Mouse (Mus musculus): ENCODE results near the gene Gm49721. TPM values are rescaled to one million over a fixed set of nuclear protein-coding genes. Genes with fewer than 3 reads are reported as not detected.
"Not testable (repeated sequence)": the region's sequence is repeated elsewhere in the genome, so short reads cannot be mapped to it uniquely, and the experiment has no call there.

The Gm49721 gene
- not detected in 2 replicates for total RNA-seq (2017)

GRCm38 (mm10) chr17:6978287-6979248 lies at the start of gene Gm49721:
Gene Gm49721, plus strand, starts transcription at chr17:6978904.
- peak; percentile 93 to 96 for ATAC-seq (replicated peaks in 1 of 2; ENCODE audit: insufficient read depth in 1 of 2, low FRiP score in 2 of 2, low TSS enrichment in 1 of 2, low read depth in 1 of 2, poor library complexity in 2 of 2, severe bottlenecking in 2 of 2)

- not testable (repeated sequence) for ATAC-seq (replicated peaks in 1 of 2; ENCODE audit: insufficient read depth in 1 of 2, low FRiP score in 2 of 2, low TSS enrichment in 1 of 2, low read depth in 1 of 2, poor library complexity in 2 of 2, severe bottlenecking in 2 of 2)
These were observed 47.1 kb upstream of the Gm49721 start for GRCm38 (mm10) chr17:6931625-6932024.

- not testable (repeated sequence) for ATAC-seq (replicated peaks in 1 of 2; ENCODE audit: insufficient read depth in 1 of 2, low FRiP score in 2 of 2, low TSS enrichment in 1 of 2, low read depth in 1 of 2, poor library complexity in 2 of 2, severe bottlenecking in 2 of 2)
These were observed 36.1 kb upstream of the Gm49721 start for GRCm38 (mm10) chr17:6942560-6942959.

- peak in 1 of 2 experiments; percentile 4; a peak in 1 of 4 replicates for ATAC-seq (replicated peaks in 1 of 2; ENCODE audit: insufficient read depth in 1 of 2, low FRiP score in 2 of 2, low TSS enrichment in 1 of 2, low read depth in 1 of 2, poor library complexity in 2 of 2, severe bottlenecking in 2 of 2)
These were observed 31.1 kb upstream of the Gm49721 start for GRCm38 (mm10) chr17:6947637-6947983.

- ATAC-seq (replicated peaks in 1 of 2; ENCODE audit: insufficient read depth in 1 of 2, low FRiP score in 2 of 2, low TSS enrichment in 1 of 2, low read depth in 1 of 2, poor library complexity in 2 of 2, severe bottlenecking in 2 of 2): peak; percentile 80 to 87
These were observed 30.5 kb upstream of the Gm49721 start, which contains the start of gene Rsph3b for GRCm38 (mm10) chr17:6947984-6948768. Gene Rsph3b, minus strand, starts transcription at chr17:6948682.

- ATAC-seq (replicated peaks in 1 of 2; ENCODE audit: insufficient read depth in 1 of 2, low FRiP score in 2 of 2, low TSS enrichment in 1 of 2, low read depth in 1 of 2, poor library complexity in 2 of 2, severe bottlenecking in 2 of 2): not testable (repeated sequence)
These were observed 29.9 kb upstream of the Gm49721 start for GRCm38 (mm10) chr17:6948769-6949228.

GRCm38 (mm10) chr17:6958881-6959280 lies 19.8 kb upstream of the Gm49721 start:
- not testable (repeated sequence) for ATAC-seq (replicated peaks in 1 of 2; ENCODE audit: insufficient read depth in 1 of 2, low FRiP score in 2 of 2, low TSS enrichment in 1 of 2, low read depth in 1 of 2, poor library complexity in 2 of 2, severe bottlenecking in 2 of 2)

- not testable (repeated sequence) for ATAC-seq (replicated peaks in 1 of 2; ENCODE audit: insufficient read depth in 1 of 2, low FRiP score in 2 of 2, low TSS enrichment in 1 of 2, low read depth in 1 of 2, poor library complexity in 2 of 2, severe bottlenecking in 2 of 2)
These were observed 19.0 kb upstream of the Gm49721 start for GRCm38 (mm10) chr17:6959543-6960259.

- not testable (repeated sequence) for ATAC-seq (replicated peaks in 1 of 2; ENCODE audit: insufficient read depth in 1 of 2, low FRiP score in 2 of 2, low TSS enrichment in 1 of 2, low read depth in 1 of 2, poor library complexity in 2 of 2, severe bottlenecking in 2 of 2)
These were observed 18.4 kb upstream of the Gm49721 start for GRCm38 (mm10) chr17:6960349-6960748.

GRCm38 (mm10) chr17:6960776-6961175 lies 17.9 kb upstream of the Gm49721 start, which contains the start of gene Tagap1:
Gene Tagap1, minus strand, starts transcription at chr17:6961156.
- ATAC-seq (replicated peaks in 1 of 2; ENCODE audit: insufficient read depth in 1 of 2, low FRiP score in 2 of 2, low TSS enrichment in 1 of 2, low read depth in 1 of 2, poor library complexity in 2 of 2, severe bottlenecking in 2 of 2): not testable (repeated sequence)

- peak; percentile 90 to 91 for ATAC-seq (replicated peaks in 1 of 2; ENCODE audit: insufficient read depth in 1 of 2, low FRiP score in 2 of 2, low TSS enrichment in 1 of 2, low read depth in 1 of 2, poor library complexity in 2 of 2, severe bottlenecking in 2 of 2)
These were observed 17.3 kb upstream of the Gm49721 start for GRCm38 (mm10) chr17:6961181-6962000.

- not testable (repeated sequence) for ATAC-seq (replicated peaks in 1 of 2; ENCODE audit: insufficient read depth in 1 of 2, low FRiP score in 2 of 2, low TSS enrichment in 1 of 2, low read depth in 1 of 2, poor library complexity in 2 of 2, severe bottlenecking in 2 of 2)
These were observed 16.4 kb upstream of the Gm49721 start for GRCm38 (mm10) chr17:6962339-6962738.

- not testable (repeated sequence) for ATAC-seq (replicated peaks in 1 of 2; ENCODE audit: insufficient read depth in 1 of 2, low FRiP score in 2 of 2, low TSS enrichment in 1 of 2, low read depth in 1 of 2, poor library complexity in 2 of 2, severe bottlenecking in 2 of 2)
These were observed 15.8 kb upstream of the Gm49721 start for GRCm38 (mm10) chr17:6962936-6963335.

- ATAC-seq (replicated peaks in 1 of 2; ENCODE audit: insufficient read depth in 1 of 2, low FRiP score in 2 of 2, low TSS enrichment in 1 of 2, low read depth in 1 of 2, poor library complexity in 2 of 2, severe bottlenecking in 2 of 2): not testable (repeated sequence)
These were observed 13.3 kb upstream of the Gm49721 start for GRCm38 (mm10) chr17:6965364-6965763.

GRCm38 (mm10) chr17:6967673-6968072 lies 11.0 kb upstream of the Gm49721 start:
- peak; percentile 69 to 72 for ATAC-seq (replicated peaks in 1 of 2; ENCODE audit: insufficient read depth in 1 of 2, low FRiP score in 2 of 2, low TSS enrichment in 1 of 2, low read depth in 1 of 2, poor library complexity in 2 of 2, severe bottlenecking in 2 of 2)

- not testable (repeated sequence) for ATAC-seq (replicated peaks in 1 of 2; ENCODE audit: insufficient read depth in 1 of 2, low FRiP score in 2 of 2, low TSS enrichment in 1 of 2, low read depth in 1 of 2, poor library complexity in 2 of 2, severe bottlenecking in 2 of 2)
These were observed 8.4 kb upstream of the Gm49721 start, which contains the start of gene Rnaset2b for GRCm38 (mm10) chr17:6970334-6970733. Gene Rnaset2b, plus strand, starts transcription at chr17:6970634.

Measured in hematopoietic stem cell, adult 5-6 weeks (primary cell).